Mouse (Mus musculus): Measurements from ENCODE around the gene Ptprb. TPM values are rescaled to one million over a fixed set of nuclear protein-coding genes. Genes with fewer than 3 reads are reported as not detected.

The Ptprb gene
- polyA plus RNA-seq, 1 experiment, result 2.8 TPM

DNA sequence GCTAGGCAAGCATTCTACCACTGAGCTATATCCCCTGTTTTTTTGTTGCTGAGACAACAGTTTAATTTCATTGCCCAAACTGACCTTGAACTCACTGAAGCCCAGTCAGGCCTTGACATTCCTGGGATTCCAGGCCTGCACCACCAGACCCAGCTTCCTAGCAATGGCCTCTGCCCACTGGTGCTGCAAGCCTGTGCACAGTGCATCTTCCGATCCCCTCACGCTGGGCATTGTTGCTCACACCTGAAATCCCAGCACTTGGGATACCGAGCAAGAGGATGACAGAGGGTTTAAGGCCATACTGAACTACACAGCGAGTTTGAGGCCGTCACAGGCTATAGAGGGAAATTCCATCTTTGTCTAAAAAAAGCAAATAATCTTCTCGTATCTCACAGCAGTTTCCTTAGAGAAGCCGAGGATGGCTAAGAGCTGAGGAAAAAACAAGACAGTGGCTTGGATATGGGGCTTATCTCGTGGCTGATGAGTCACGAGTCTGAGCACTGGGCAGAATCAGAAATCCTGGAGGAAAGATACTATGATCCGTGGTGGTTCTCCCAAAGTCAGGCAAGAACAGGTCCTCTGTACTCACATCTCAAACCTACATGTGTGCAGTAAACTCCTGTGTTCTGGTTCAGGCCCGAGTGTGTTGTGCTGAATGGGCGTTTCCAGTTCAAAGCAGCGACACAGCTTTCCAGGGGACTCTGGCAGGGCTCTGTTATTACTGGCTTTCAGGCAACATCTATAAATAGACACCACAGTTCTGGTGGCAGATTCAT, 14.5 kb upstream of the Ptprb start:
- Histone ChIP-seq H3K4me3 (replicated peaks; ENCODE audit: control insufficient read depth, low read depth, low read length) (no peak overlapping the region), H3K27ac (ENCODE audit: control insufficient read depth, insufficient read depth, low read depth, low read length, poor library complexity) (no peak overlapping the region), H3K4me1 (ENCODE audit: control insufficient read depth, insufficient read depth, low read length) (no peaks in the 10 kb centered on the region)
- 46% methylated on average over 13 of the region's 13 CpGs for WGBS
- TF ChIP-seq CTCF (IDR thresholded peaks at IDR 0.05; ENCODE audit: control insufficient read depth, insufficient read depth, low read length), result no peak
- no peak for TF ChIP-seq POLR2A (IDR thresholded peaks at IDR 0.05; ENCODE audit: borderline replicate concordance, control insufficient read depth, low read depth, low read length)

DNA sequence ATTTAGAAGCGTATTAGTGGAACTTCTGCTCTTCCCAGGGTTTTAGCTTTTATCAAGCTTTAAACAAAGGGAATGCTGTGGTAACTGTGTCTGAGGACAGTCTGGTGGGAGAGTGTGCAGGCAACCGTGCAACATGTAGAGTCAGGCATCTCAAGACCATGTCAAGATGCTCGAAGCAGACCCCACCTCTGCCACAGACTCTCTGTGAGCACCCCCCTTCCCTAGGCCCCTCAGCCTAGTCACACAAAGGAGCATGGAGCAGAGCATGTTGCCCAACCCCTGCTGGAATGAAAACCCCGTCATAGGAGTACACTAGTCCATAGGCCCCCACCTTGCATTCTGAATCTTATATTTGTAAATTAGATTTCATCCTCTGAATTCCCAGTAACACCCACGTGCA, 13.8 kb upstream of the Ptprb start:
- Histone ChIP-seq H3K4me3 (replicated peaks; ENCODE audit: control insufficient read depth, low read depth, low read length) (no peak overlapping the region), H3K27ac (ENCODE audit: control insufficient read depth, insufficient read depth, low read depth, low read length, poor library complexity) (no peak overlapping the region), H3K4me1 (ENCODE audit: control insufficient read depth, insufficient read depth, low read length) (no peaks in the 10 kb centered on the region)
- 51% methylated on average over 5 of the region's 5 CpGs for WGBS
- TF ChIP-seq POLR2A (IDR thresholded peaks at IDR 0.05; ENCODE audit: borderline replicate concordance, control insufficient read depth, low read depth, low read length) (no peak), CTCF (IDR thresholded peaks at IDR 0.05; ENCODE audit: control insufficient read depth, insufficient read depth, low read length) (no peak)

DNA sequence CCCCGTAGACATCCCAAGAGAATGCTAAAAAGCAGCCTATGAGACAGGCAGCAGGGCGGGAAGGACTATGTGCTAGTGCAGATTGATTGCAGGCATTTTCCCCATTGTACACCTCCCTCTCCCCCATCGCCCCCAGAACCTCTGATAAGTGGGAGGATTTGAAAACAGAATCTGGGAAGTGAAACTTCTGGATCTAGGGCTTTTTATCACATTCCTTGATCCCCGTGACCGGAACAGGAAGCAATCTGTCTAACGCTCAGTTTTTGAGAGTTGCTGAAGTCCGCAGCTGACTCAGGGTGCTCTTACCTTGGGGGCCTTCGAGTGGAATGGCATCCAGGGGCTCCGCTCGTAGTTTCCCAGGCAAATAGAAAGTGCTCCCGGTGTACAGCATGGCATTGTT, 10.8 kb upstream of the Ptprb start:
- Histone ChIP-seq H3K4me3 (replicated peaks; ENCODE audit: control insufficient read depth, low read depth, low read length) (no peak overlapping the region), H3K4me1 (ENCODE audit: control insufficient read depth, insufficient read depth, low read length) (no peaks in the 10 kb centered on the region), H3K27ac (ENCODE audit: control insufficient read depth, insufficient read depth, low read depth, low read length, poor library complexity) (no peak overlapping the region)
- 72% methylated on average over 11 of the region's 11 CpGs for WGBS
- no peak for TF ChIP-seq POLR2A (IDR thresholded peaks at IDR 0.05; ENCODE audit: borderline replicate concordance, control insufficient read depth, low read depth, low read length)
- no peak for TF ChIP-seq CTCF (IDR thresholded peaks at IDR 0.05; ENCODE audit: control insufficient read depth, insufficient read depth, low read length)

DNA sequence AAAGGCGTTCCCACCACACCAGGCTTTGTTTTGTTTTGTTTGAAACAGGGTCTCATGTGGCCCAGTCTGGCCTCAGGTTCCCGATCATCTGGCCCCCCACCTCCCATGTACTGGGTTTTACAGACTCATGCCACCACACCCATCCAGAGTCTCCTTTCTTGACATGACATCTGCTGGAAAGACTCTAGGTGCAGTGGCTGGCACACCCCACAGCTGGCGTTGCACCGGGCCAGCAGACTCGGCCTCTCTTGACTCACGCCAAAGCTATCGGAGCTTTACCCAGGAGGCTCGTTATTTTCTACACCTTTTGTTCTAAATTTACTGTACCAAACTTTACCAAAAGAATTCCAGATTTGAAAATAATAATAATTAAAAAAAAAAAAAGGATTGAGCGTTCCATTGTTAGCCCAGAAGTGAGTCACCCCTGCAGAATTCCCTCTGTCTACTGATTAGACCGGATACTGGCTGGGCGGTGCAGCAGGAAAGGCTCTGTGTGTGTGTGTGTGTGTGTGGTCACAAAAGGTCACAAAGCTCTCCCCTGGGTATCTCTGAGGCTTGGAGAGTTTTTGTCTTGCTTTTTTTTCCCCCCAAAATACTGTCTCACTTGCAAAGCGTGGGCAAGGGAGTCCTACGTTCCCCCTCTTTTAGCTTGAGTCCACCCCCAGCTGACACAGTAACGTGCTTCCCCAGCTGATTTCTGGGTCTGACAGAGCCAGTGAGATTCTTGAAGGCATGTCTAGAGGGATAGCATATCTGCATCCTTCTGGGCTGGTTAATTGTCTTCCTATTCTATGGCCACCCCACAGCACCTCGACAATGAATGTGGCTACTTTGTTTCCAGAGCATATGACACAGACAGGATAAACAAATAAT, 8.5 kb upstream of the Ptprb start:
- no peak for TF ChIP-seq CTCF (IDR thresholded peaks at IDR 0.05; ENCODE audit: control insufficient read depth, insufficient read depth, low read length)
- WGBS, result 76% methylated on average over 15 of the region's 15 CpGs
- no peaks in the 10 kb centered on the region for H3K4me1 ChIP-seq (ENCODE audit: control insufficient read depth, insufficient read depth, low read length)
- no peak overlapping the region for H3K4me3 ChIP-seq (replicated peaks; ENCODE audit: control insufficient read depth, low read depth, low read length)
- H3K27ac ChIP-seq (ENCODE audit: control insufficient read depth, insufficient read depth, low read depth, low read length, poor library complexity), result no peak overlapping the region

DNA sequence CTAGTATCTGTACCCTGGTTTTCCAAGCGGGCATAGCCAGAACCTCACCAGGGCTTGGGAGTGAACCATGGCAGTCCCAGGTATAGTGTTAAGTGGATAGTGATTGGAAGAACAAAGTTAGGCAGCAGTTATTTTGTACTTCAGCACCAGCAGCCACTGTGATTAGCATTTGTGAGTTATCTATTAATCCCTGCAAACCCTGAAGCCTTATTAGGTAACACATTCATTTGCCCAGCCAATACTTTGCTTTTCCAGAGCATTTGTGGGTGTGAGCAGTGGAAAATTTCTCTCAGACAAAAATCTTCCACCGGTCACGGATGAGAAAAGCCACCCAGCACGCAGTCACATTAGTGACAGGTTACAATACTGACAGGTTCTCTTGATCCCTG, 7.9 kb upstream of the Ptprb start:
- WGBS, result 81% methylated on average over 4 of the region's 4 CpGs
- Histone ChIP-seq H3K4me3 (replicated peaks; ENCODE audit: control insufficient read depth, low read depth, low read length) (no peak overlapping the region), H3K4me1 (ENCODE audit: control insufficient read depth, insufficient read depth, low read length) (no peaks in the 10 kb centered on the region), H3K27ac (ENCODE audit: control insufficient read depth, insufficient read depth, low read depth, low read length, poor library complexity) (no peak overlapping the region)
- TF ChIP-seq CTCF (IDR thresholded peaks at IDR 0.05; ENCODE audit: control insufficient read depth, insufficient read depth, low read length), result no peak
- no peak for TF ChIP-seq POLR2A (IDR thresholded peaks at IDR 0.05; ENCODE audit: borderline replicate concordance, control insufficient read depth, low read depth, low read length)

DNA sequence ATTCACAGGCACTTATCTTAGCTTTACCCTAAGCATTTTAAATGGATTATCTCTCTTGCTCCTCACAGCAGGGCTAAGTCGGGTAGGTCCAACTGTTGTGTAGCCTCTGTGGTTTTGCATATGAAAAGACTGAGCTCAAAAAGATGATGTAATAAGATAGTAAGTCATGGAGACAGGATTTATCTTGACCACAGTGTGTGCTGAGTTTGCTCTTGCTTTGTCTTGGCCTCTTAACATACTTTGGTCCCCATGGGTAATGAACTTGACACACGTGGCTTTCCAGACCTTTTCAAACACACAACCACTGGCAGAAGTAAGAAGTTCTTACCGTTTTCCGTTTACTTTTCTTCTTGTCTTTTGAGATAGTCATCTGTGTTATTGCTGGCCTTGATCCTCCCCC, 7.0 kb upstream of the Ptprb start:
- TF ChIP-seq POLR2A (IDR thresholded peaks at IDR 0.05; ENCODE audit: borderline replicate concordance, control insufficient read depth, low read depth, low read length) (no peak), CTCF (IDR thresholded peaks at IDR 0.05; ENCODE audit: control insufficient read depth, insufficient read depth, low read length) (no peak)
- Histone ChIP-seq H3K27ac (ENCODE audit: control insufficient read depth, insufficient read depth, low read depth, low read length, poor library complexity) (no peak overlapping the region), H3K4me3 (replicated peaks; ENCODE audit: control insufficient read depth, low read depth, low read length) (no peak overlapping the region), H3K4me1 (ENCODE audit: control insufficient read depth, insufficient read depth, low read length) (no peaks in the 10 kb centered on the region)
- 58% methylated on average over 4 of the region's 4 CpGs for WGBS

DNA sequence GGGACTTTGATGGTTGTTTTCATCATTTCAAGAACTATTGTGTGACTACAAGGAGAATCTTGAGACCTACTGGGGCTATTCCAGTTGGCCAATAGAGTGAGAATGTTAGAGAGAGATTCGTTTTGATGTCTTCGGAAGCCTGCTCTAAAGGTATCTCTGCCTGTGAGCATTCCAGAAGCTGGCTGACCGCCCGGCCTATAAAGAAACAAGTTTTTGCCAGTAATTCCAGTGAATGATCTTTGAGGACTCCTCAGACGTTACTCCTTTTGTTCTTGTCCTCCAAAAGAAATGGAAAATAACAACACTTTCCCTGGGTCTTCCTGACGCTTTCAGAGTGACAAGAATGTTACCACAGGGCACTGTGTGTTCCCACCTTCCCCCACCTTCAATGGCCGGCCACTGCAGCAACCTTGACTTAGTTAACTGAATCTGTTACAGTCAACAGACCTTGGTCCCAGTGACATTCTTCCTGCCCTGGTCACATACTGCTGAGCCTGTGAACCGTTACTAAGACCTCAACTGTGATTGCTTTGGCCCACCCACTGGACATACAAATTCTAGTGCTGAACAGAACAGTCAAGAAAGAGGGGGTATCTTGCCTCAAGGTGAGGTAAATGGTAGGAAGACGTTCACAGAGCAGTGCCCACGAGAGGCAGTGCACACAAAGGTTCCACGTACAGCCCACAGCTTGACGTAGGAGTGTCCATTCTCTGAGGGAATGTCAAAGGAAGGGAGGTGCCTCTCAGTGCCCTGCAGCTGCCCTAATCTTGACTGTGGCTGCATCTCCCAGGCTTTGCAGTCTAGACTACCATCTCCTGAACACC, 4.5 kb upstream of the Ptprb start:
- 80% methylated on average over 12 of the region's 12 CpGs for WGBS
- no peaks in the 10 kb centered on the region for H3K4me1 ChIP-seq (ENCODE audit: control insufficient read depth, insufficient read depth, low read length)
- no peak overlapping the region for H3K4me3 ChIP-seq (replicated peaks; ENCODE audit: control insufficient read depth, low read depth, low read length)
- no peak overlapping the region for H3K27ac ChIP-seq (ENCODE audit: control insufficient read depth, insufficient read depth, low read depth, low read length, poor library complexity)
- TF ChIP-seq CTCF (IDR thresholded peaks at IDR 0.05; ENCODE audit: control insufficient read depth, insufficient read depth, low read length), result no peak
- TF ChIP-seq POLR2A (IDR thresholded peaks at IDR 0.05; ENCODE audit: borderline replicate concordance, control insufficient read depth, low read depth, low read length), result no peak

DNA sequence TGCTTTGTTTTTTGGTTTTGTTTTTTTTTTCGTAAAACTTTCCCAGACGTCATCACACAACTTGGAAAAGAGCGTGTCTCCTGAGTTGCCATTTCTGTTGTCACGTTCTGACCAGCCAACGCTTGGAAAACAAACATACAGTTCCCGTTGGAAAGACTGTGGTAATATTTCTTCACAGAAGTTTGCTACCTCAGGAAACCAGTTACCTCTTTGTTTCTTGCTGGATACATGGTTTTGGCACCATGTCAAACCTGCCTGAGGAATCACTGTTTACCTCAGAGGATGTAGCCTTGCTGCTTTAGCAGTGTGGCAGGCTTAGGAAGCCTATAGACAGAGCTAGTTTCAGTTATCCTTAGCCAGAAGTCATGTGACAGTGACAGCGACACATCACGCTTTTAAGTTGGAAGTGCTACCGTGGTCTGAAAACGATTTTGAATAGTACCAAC, 3.8 kb upstream of the Ptprb start:
- H3K4me3 ChIP-seq (replicated peaks; ENCODE audit: control insufficient read depth, low read depth, low read length), result no peak overlapping the region
- 75% methylated on average over 10 of the region's 10 CpGs for WGBS
- no peak for TF ChIP-seq POLR2A (IDR thresholded peaks at IDR 0.05; ENCODE audit: borderline replicate concordance, control insufficient read depth, low read depth, low read length)
- no peak for TF ChIP-seq CTCF (IDR thresholded peaks at IDR 0.05; ENCODE audit: control insufficient read depth, insufficient read depth, low read length)
- H3K27ac ChIP-seq (ENCODE audit: control insufficient read depth, insufficient read depth, low read depth, low read length, poor library complexity), result no peak overlapping the region
- H3K4me1 ChIP-seq (ENCODE audit: control insufficient read depth, insufficient read depth, low read length), result no peaks in the 10 kb centered on the region
